Mouse (Mus musculus) olfactory bulb, adult 2 months (tissue): ENCODE measurements around the gene Bcl9l. TPM values are rescaled to one million over a fixed set of nuclear protein-coding genes. Genes with fewer than 3 reads are reported as not detected.

Source experiments
- H3K27ac ChIP-seq: fragments of 200-500 bp; 2 replicates; pipeline ENCODE4 v1.5.1; 2012; ENCODE audit warnings: low read depth, low read length; ENCODE audit not compliant: insufficient read depth
- H3K4me1 ChIP-seq: fragments of 200-500 bp; 2 replicates; pipeline ENCODE4 v1.6.1; 2012; ENCODE audit warnings: low read length; ENCODE audit not compliant: control insufficient read depth, insufficient read depth
- H3K4me3 ChIP-seq: fragments of 200-500 bp; 2 replicates; pipeline ENCODE4 v1.5.1; 2012; ENCODE audit warnings: mild to moderate bottlenecking, low read depth, low read length, moderate library complexity; ENCODE audit not compliant: insufficient read depth
- CTCF ChIP-seq: fragments of 200-500 bp; IDR thresholded peaks from 2 replicates; pipeline ENCODE4 v1.5.1; 2012; ENCODE audit warnings: low read depth, mild to moderate bottlenecking, low read length, moderate library complexity; ENCODE audit not compliant: insufficient read depth
- POLR2A ChIP-seq: fragments of 200-500 bp; IDR thresholded peaks from 2 replicates; pipeline ENCODE4 v1.6.1; 2012; ENCODE audit warnings: mild to moderate bottlenecking, low read depth, low read length, moderate library complexity; ENCODE audit not compliant: insufficient read depth
- WGBS: fragments of 180-500 bp; shearing (Covaris S2); methylation state at CpG from one replicate; pipeline ENCODE4 v1.1.7; 2018; 5-methylcytosine and 5-hydroxymethylcytosine counted together
- polyA plus RNA-seq: library from polyadenylated mRNA; stranded (reverse); fragments of >200 nt; gene quantifications from 2 replicates; pipeline ENCODE4 v1.2.4, GENCODE M21; 2012; ENCODE audit warnings: low replicate concordance; ENCODE audit not compliant: missing spikeins, insufficient read depth, insufficient read length

Bcl9l gene
- polyA plus RNA-seq, 1 experiment, result not detected

GRCm38 (mm10) chr9:44548412-44549152 is 66.0 kb downstream of the Bcl9l start:
- no peaks in the 10 kb centered on the region for H3K4me1 ChIP-seq
- no peak overlapping the region for H3K27ac ChIP-seq
- no peak overlapping the region for H3K4me3 ChIP-seq
- WGBS, result 93% methylated on average over 8 of the region's 8 CpGs
- no peak for TF ChIP-seq CTCF
- no peak for TF ChIP-seq POLR2A

DNA sequence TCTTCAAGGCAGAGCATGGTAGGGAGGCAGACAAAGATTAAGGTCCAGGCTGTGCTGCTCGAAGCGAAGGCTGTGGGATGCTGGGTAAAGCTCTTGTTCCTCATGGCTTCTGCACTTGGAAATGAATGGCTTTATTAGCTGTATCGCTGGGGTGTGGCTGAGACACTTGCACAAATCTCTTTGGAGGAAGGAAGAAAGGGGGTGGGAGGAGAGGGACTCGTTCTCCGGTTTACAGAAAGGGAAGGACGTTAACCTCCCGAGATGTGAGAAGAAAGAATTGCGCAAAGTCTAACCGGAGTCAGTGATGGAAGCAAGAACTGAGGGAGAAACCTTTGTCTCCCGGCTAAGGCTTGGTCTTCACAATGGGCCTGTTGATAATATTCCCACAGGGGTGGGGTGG is 68.5 kb downstream of the Bcl9l start:
- Histone ChIP-seq H3K27ac (no peak overlapping the region), H3K4me3 (no peak overlapping the region), H3K4me1 (no peaks in the 10 kb centered on the region)
- TF ChIP-seq CTCF, result no peak
- WGBS, result 87% methylated on average over 10 of the region's 10 CpGs

- no peak for TF ChIP-seq CTCF
- no peak for TF ChIP-seq POLR2A
- no peak overlapping the region for H3K4me3 ChIP-seq
- H3K4me1 ChIP-seq, result no peaks in the 10 kb centered on the region
- 81% methylated on average over 8 of the region's 8 CpGs for WGBS
- H3K27ac ChIP-seq, result no peak overlapping the region
Measured at GRCm38 (mm10) chr9:44552161-44552560, 69.5 kb downstream of the Bcl9l start.

Other genes starting within 250 kb of the Bcl9l start
- gene Cbl, start 248.8 kb upstream of the Bcl9l start, polyA plus RNA-seq, result 80.7 and 279 TPM in 2 replicates
- not detected in 2 replicates for gene Ccdc153, start 242.1 kb upstream of the Bcl9l start, polyA plus RNA-seq
- not detected in 2 replicates for gene Pdzd3, start 231.4 kb upstream of the Bcl9l start, polyA plus RNA-seq
- gene Nlrx1, start 214.2 kb upstream of the Bcl9l start, polyA plus RNA-seq, result not detected in 2 replicates
- gene Abcg4, start 194.2 kb upstream of the Bcl9l start, polyA plus RNA-seq, result not detected in 2 replicates
- not detected in 2 replicates for gene Hinfp, start 177.2 kb upstream of the Bcl9l start, polyA plus RNA-seq
- gene C2cd2l, start 162.5 kb upstream of the Bcl9l start, polyA plus RNA-seq, result not detected in 2 replicates
- 150 TPM in 1 of 2 replicates, not detected in the other for gene Dpagt1, start 156.8 kb upstream of the Bcl9l start, polyA plus RNA-seq
- gene H2afx, start 148.1 kb upstream of the Bcl9l start, polyA plus RNA-seq, result not detected in 2 replicates
- not detected in 2 replicates for gene Hmbs, start 138.6 kb upstream of the Bcl9l start, polyA plus RNA-seq
- not detected in 2 replicates for gene Vps11, start 121.2 kb upstream of the Bcl9l start, polyA plus RNA-seq
- gene Hyou1, start 103.3 kb upstream of the Bcl9l start, polyA plus RNA-seq, result not detected in 2 replicates
- gene Slc37a4, start 86.0 kb upstream of the Bcl9l start, polyA plus RNA-seq, result not detected in 2 replicates
- gene Rps25, start 75.7 kb upstream of the Bcl9l start, polyA plus RNA-seq, result 1,193 TPM in 1 of 2 replicates, not detected in the other
- not detected in 2 replicates for gene Trappc4, start 75.2 kb upstream of the Bcl9l start, polyA plus RNA-seq
- not detected in 2 replicates for gene Ccdc84, start 64.3 kb upstream of the Bcl9l start, polyA plus RNA-seq
- not detected in 2 replicates for gene Foxr1, start 41.7 kb upstream of the Bcl9l start, polyA plus RNA-seq
- not detected in 2 replicates for gene Upk2, start 27.8 kb upstream of the Bcl9l start, polyA plus RNA-seq
- not detected in 2 replicates for gene Cxcr5, start 79.1 kb downstream of the Bcl9l start, polyA plus RNA-seq
- 157 and 168 TPM in 2 replicates for gene Ddx6, start 122.1 kb downstream of the Bcl9l start, polyA plus RNA-seq
- not detected in 2 replicates for gene Treh, start 190.4 kb downstream of the Bcl9l start, polyA plus RNA-seq